Mouse (Mus musculus): ENCODE measurements around the gene Scp2d1. TPM values are rescaled to one million over a fixed set of nuclear protein-coding genes. Genes with fewer than 3 reads are reported as not detected.

Gene Scp2d1
- polyA plus RNA-seq, 1 experiment from 2014 or later, result not detected

- Histone ChIP-seq H3K4me2 (no peak overlapping the region), H3K4me3 (replicated peaks) (no peak overlapping the region), H3K9ac (no peak overlapping the region), H3K36me3 (no peaks in the 10 kb centered on the region), H3K4me1 (no peaks in the 10 kb centered on the region), H3K27ac (no peak overlapping the region), H3K9me3 (replicated peaks) (no peaks in the 10 kb centered on the region), H3K27me3 (no peaks in the 10 kb centered on the region)
- 68% methylated on average over 8 of the region's 8 CpGs for WGBS
- no peak for ATAC-seq (replicated peaks; ENCODE audit: low FRiP score)
Observed at GRCm38 (mm10) chr2:144828457-144828985, 5.1 kb downstream of the Scp2d1 start.

GRCm38 (mm10) chr2:144836667-144837311 lies 13.3 kb downstream of the Scp2d1 start:
- Histone ChIP-seq H3K27me3 (no peaks in the 10 kb centered on the region), H3K9ac (no peak overlapping the region), H3K36me3 (no peaks in the 10 kb centered on the region), H3K27ac (peak overlapping the region; percentile 70), H3K4me2 (no peak overlapping the region), H3K4me3 (replicated peaks) (no peak overlapping the region), H3K9me3 (replicated peaks) (no peaks in the 10 kb centered on the region), H3K4me1 (peaks cover 17% of the 10 kb centered on the region)
- peak; percentile 70 for ATAC-seq (replicated peaks; ENCODE audit: low FRiP score)
- 60% methylated on average over 5 of the region's 5 CpGs for WGBS

GRCm38 (mm10) chr2:144837312-144837679 lies 13.8 kb downstream of the Scp2d1 start:
- no peak overlapping the region for H3K9ac ChIP-seq
- peaks cover 17% of the 10 kb centered on the region for H3K4me1 ChIP-seq
- H3K27ac ChIP-seq, result peak overlapping the region; percentile 70; the same call in 1 of the 2 replicates
- H3K36me3 ChIP-seq, result no peaks in the 10 kb centered on the region
- H3K4me3 ChIP-seq (replicated peaks), result no peak overlapping the region
- no peaks in the 10 kb centered on the region for H3K27me3 ChIP-seq
- ATAC-seq (replicated peaks; ENCODE audit: low FRiP score), result peak; percentile 94
- no peaks in the 10 kb centered on the region for H3K9me3 ChIP-seq (replicated peaks)
- H3K4me2 ChIP-seq, result no peak overlapping the region
- WGBS, result 25% methylated on average over 3 of the region's 3 CpGs

GRCm38 (mm10) chr2:144868827-144869226 lies 45.4 kb downstream of the Scp2d1 start:
- no peak overlapping the region for H3K9ac ChIP-seq
- no peaks in the 10 kb centered on the region for H3K36me3 ChIP-seq
- H3K9me3 ChIP-seq (replicated peaks), result no peaks in the 10 kb centered on the region
- ATAC-seq (replicated peaks; ENCODE audit: low FRiP score), result no peak
- H3K27ac ChIP-seq, result no peak overlapping the region
- WGBS, result 89% methylated on average over 2 of the region's 2 CpGs
- no peaks in the 10 kb centered on the region for H3K4me1 ChIP-seq
- H3K4me2 ChIP-seq, result no peak overlapping the region
- no peaks in the 10 kb centered on the region for H3K27me3 ChIP-seq
- no peak overlapping the region for H3K4me3 ChIP-seq (replicated peaks)

Other genes starting within 250 kb of the Scp2d1 start
- gene Smim26, start 229.6 kb upstream of the Scp2d1 start, polyA plus RNA-seq (2015; fragmentation: Nextera tagmentation; extraction: Ambion mirVana), result 39.4 and 42.4 TPM in 2 replicates
- gene Dtd1, start 223.8 kb upstream of the Scp2d1 start, polyA plus RNA-seq (2015; fragmentation: Nextera tagmentation; extraction: Ambion mirVana), result 47.3 and 48.1 TPM in 2 replicates

All from kidney, embryonic 15.5 days (tissue).